Mouse (Mus musculus) urinary bladder, postnatal 14 days (tissue): ENCODE measurements around the gene Ptbp3.
A peak's percentile ranks its signal among the peaks of the same experiment; 100 is the strongest.

Experiments
- DNase-seq: peaks from one replicate; pipeline ENCODE4 v3.0.0; 2021; ENCODE audit warnings: low spot score

Gene Ptbp3

GRCm38 (mm10) chr4:59491097-59491496 lies 58.1 kb downstream of the Ptbp3 start:
- no peak for DNase-seq

GRCm38 (mm10) chr4:59471306-59471705 lies 77.9 kb downstream of the Ptbp3 start:
- DNase-seq, result no peak

- no peak for DNase-seq
These were observed 83.7 kb downstream of the Ptbp3 start for GRCm38 (mm10) chr4:59465449-59465848.

DNA sequence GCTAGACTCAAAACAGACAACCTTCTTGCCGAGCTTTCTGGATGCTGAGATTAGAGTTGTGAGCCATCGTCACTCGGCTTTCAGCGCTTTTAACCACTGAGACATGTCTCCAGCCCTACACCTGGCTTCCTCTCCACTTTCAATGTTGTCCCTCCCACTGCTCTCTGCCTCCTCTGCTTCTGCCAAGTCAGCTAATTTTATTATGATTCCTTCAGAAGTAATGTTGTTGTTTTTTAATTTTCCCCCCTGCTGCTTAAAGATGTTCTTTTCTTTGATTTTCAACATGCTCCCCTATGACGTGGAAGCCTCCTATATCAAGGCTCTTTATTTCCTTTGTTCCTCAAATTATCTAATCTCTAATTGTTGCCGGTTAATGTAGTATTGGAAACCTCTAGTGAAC lies 84.5 kb downstream of the Ptbp3 start:
- no peak for DNase-seq

DNA sequence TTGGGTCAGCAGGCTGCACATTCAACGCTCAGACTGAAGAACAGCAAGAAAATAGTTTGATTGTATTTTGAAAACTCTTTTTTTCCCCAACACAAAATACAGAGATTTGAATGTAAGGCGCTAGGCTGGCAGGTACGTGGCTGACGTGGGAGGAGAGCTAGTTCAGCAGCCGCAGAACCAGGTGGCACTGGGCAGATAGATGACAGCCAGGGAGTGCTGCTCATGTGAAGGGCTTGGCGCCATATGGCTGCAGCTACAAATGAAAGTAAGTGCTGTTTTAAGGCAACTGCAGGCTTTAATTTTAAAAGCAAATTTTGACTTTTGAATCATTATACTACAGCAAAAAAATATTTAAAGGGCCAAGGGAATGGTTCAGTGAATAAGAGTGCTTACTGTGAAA lies 86.7 kb downstream of the Ptbp3 start:
- no peak for DNase-seq

- DNase-seq, result no peak
These were observed 87.9 kb downstream of the Ptbp3 start for GRCm38 (mm10) chr4:59461116-59461727.

DNA sequence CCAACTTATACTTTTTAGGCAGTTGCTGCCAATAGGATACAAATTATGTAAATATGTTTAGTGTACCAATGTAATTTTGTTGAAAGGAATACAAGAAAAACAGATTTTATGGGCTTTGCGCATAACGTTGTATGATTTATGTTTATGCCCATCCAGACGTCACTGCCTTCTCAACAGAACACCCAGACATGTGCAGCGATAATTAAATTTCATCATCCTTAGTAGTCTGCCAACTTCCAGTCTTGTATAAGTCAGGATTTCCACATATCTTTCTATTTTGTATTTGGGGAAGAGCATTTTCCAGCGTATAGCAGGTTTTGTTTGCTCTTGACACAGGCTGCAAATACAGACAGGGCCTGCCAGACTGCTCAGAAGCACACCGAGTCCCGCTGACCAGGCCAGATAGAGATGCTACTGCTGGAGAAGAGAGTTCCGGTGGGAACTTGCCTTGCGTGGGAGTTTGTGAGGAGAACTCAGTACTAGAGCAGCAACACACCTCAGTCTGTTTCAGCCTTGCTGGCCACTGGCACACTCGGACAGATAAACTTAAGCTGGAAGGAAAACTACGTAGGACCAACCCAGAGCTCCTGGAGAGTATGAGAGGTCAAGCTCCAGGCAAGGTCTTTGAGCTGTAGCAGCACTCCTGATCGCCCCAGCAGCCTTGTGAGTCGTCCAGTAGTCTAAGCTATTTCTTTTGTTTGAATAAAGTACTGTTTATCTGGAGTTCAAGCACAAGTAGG lies 89.8 kb downstream of the Ptbp3 start:
- no peak for DNase-seq

DNA sequence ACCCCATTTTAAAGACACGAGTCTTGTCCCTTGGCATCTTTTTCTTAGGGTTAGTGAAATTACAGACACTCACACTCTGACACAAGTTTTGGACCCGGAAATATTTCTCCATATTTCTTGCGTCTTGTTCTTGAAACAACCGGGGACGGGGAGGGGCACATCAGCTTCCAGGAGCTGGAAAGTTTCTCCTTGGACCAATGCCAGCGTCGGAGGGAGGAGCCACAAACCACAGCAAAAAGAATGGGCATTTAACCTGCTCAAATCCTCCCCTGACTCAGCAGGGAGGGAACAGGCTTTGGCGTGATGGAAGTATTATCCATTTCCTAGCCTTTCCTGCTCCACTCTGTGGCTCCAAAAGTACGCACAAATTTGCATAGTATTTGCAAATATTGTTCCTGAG lies 91.2 kb downstream of the Ptbp3 start:
- peak; percentile 64 for DNase-seq

DNA sequence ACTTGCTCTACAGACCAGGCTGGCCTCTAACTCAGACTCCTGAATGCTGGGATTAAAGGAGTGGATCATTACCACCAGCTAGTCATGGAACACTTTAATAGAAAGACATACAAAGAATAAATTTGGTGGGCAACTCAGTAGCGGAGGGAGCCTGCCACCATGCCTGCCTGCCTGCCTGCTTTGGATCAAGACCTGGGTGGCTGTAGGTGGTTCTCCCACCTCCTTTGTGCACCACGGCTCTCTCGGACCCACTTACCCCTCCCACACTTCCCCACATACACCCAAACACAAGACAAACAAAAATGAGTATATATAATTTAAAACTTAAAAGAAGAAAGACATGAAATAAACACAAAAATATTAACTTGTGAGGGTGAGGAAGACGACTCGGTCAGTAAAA lies 92.1 kb downstream of the Ptbp3 start:
- DNase-seq, result no peak

DNA sequence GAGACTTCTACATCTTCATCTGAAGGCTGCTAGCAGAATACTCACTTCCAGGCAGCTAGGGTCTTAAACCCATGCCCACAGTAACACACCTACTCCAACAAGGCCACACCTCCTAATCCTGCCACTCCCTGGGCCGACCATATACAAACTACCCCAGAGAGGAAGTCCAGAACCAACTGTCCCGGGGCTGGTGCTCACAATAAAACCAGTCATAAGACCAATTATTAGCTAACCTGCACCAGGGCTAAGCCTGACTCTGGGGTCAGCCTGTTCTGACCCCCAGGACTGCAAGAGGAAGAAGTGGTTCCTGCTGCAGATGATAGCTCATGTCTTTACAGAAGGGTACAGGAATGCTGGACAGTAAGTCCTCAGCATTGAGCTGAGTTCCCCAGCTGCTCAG lies 93.7 kb downstream of the Ptbp3 start:
- no peak for DNase-seq

DNA sequence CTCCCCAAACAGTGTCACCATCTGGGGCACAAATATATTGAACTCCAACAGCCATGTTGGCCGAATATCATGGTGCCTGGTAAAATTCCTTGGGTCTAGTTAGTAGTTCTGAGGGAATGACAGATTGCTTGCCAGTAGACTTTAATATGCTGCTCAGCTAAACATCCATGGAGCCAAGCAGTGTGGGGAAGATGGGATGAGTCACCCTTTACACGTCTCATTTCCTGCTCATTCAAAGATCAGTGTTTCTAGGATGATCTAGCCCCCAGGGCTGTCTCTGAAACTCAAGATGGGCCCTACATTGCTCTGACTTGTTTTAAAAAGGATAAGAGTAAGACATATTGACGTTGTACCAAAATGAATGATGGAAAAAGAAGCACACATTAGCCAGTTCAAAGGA lies 95.1 kb downstream of the Ptbp3 start:
- DNase-seq, result no peak

GRCm38 (mm10) chr4:59452503-59452933 lies 96.6 kb downstream of the Ptbp3 start:
- DNase-seq, result no peak

- DNase-seq, result no peak
These were observed 98.3 kb downstream of the Ptbp3 start for GRCm38 (mm10) chr4:59450906-59451305.

- DNase-seq, result peak; percentile 31
These were observed 98.8 kb downstream of the Ptbp3 start for GRCm38 (mm10) chr4:59450234-59450854.

GRCm38 (mm10) chr4:59447296-59447695 lies 101.9 kb downstream of the Ptbp3 start:
- no peak for DNase-seq

DNA sequence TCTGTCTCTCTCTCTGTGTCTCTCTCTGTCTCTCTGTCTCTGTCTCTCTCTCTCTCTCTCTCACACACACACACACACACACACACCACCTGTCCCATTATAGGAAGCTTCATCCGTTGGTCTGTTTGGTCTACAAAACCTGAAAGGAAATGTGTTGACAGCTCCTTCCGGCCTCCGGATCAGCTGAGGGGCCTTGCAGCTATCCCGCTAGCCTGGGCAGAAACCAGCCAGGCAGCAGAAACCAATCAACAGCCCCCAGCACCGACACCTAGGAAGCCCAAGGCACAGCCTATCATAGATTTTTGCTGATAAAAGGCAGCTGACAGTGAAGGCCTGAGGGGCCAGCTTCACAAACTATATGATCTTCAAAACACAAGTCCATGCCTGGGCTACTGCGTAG lies 103.6 kb downstream of the Ptbp3 start:
- no peak for DNase-seq

GRCm38 (mm10) chr4:59444994-59445393 lies 104.2 kb downstream of the Ptbp3 start:
- DNase-seq, result no peak

GRCm38 (mm10) chr4:59444085-59444484 lies 105.1 kb downstream of the Ptbp3 start:
- DNase-seq, result no peak

DNA sequence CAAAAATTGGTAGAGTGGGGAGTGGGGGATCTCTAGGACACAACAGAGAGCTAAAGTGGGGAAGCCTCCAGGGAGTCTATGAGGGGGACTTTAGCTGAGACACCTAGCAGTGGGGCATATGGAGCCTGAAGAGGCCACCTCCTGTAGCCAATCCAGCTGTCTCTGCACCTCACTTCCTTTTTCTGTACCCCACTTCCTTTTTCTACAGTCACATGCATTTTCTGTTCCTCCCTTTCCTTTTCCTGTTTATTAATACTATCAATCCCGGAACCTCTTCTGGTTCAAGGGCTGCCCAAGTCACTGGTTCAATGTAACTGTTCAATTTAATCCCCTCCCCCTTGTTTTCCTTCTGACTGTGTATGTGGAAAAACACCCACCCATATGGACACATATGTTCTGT lies 107.9 kb downstream of the Ptbp3 start:
- DNase-seq, result no peak

DNA sequence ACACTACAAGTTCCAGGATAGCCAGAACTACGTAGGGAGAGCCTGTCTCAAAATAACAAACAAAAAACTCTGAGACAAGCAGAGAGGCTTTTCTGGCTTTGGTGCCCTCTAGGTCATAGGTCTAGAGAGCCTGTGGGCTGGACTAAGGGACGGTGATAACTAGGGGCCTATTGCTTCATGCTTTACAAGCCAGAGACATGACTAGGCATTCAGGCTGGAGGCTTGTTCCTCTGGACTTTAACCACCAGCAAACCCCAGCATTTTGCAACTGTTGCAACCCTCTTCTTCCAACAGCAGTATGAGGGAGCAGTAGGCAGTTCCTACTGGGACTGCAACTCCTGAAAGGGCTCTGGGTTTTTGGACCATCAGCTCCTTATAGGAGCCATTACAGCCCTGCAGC lies 109.2 kb downstream of the Ptbp3 start:
- DNase-seq, result peak; percentile 17

GRCm38 (mm10) chr4:59439041-59439440 lies 110.1 kb downstream of the Ptbp3 start:
- no peak for DNase-seq

DNA sequence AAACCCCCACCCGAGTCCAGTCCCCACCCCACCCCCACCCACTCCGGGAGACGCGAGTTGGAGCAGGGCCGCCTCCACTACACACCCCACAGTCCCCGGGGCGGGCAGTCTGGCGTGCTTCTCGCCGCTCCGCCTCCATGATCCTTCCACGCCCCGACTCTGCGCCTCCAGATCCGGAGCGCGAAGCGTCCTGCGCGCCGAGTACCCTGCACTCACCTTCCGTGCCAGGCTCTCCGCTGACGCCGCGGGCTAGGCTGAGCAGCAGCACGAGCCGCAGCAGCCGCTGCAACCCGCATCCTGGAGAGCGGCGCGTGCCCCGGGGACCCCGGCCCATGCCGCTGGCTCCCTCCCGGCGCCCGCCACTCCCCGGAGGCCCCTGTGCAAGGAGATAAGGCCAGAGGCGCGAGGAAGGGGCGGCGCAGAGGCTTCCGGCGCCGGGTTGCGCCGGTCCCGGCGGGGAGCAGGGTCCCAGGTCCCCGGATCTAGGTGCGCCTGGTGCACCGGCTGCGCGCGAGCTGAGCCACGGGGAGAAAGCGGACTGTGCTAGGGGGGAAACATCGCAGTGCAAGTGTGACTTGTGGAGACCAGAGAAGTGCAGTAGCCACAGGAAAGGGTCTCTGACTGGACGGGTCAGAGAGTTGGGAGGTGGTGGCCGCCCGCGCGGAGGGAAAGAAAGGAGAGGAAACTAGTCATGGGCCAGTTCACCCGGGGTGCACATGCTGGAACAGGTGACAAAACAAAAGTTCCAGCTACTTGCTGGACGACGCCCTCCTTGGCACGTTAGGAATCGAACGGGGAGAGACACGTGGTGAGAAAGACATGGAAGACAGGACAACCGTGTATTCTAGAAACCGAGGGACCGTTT lies 110.9 kb downstream of the Ptbp3 start, which contains the start of gene Susd1:
Susd1 (minus strand) TSS at position 644 of the 865 bp plus-strand sequence.
- peak; percentile 79 for DNase-seq
